Mouse (Mus musculus) left cerebral cortex, postnatal 25 days (tissue): ENCODE measurements around the gene Gm20390. TPM values are rescaled to one million over a fixed set of nuclear protein-coding genes. Genes with fewer than 3 reads are reported as not detected.
"Not testable (repeated sequence)": the region's sequence is repeated elsewhere in the genome, so short reads cannot be mapped to it uniquely, and the experiment has no call there.

Source experiments
- DNase-seq, 2 experiments: peaks; one replicate each; pipeline ENCODE4 v3.0.0; 2022; ENCODE audit warnings: low spot score in 2 of 2, mixed read lengths in 1 of 2
- intact Hi-C: fragments of 180-260 bp; cut with DNase I; formaldehyde crosslinking; loops from one replicate; pipeline ENCODE4 v1.15.1; 2025
- total RNA-seq, 2 experiments: library from RNA; stranded (reverse); gene quantifications; 2 replicates each; pipeline ENCODE4 v1.2.3; 2021

Gene Gm20390
- total RNA-seq, 2 experiments from 2014 or later, result 106 to 109 TPM

- DNase-seq, result no peak
- intact Hi-C loops, result loop anchor here (5.0 to 10.0 kb wide), 3 partner anchors 73 to 246 kb away; partner anchors contain the start of gene Tob1
Measured at GRCm38 (mm10) chr11:93969171-93969570, 1.1 kb upstream of the Gm20390 start.

DNA sequence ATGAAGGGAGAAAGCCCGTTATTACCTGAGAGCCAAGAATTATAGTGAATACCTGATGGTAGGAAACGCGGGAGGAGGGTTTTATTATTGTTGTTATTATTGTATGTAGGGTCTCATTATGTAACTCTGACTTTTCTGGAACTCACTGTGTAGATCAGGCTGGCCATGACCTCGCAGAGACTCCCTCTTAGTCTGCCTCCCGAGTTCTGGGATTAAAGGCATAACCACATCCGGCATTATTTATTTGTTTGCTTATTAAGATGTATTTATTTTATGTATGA, 695 bp upstream of the Gm20390 start:
- DNase-seq, result no peak
- intact Hi-C loops, result loop anchor here (1.0 to 10.0 kb wide), 4 partner anchors 27 to 246 kb away; partner anchors contain the start of gene Tob1

DNA sequence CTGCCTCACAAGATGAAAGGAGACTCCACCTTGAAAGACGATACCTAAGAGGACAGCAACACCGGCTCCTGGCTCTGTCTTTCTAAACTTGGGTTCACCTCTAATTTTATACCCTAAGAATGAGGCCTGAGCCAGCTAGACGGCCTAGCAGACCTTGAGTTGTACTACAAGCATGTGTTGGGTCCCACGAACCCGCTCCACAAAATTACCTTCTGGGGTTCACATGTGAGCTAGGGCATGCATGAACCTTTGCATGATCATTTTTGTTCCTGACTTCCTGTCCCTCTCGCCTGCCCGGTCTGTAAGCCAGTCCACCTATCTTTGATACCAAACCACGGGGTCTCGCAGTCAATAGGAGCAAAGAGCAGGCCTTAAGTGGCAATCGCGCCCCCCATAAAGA, 712 bp downstream of the Gm20390 start:
- DNase-seq, result no peak
- intact Hi-C loops, result loop anchor here (5.0 to 10.0 kb wide), 3 partner anchors 75 to 247 kb away; partner anchors contain the start of gene Tob1

GRCm38 (mm10) chr11:93965391-93965790, 2.7 kb downstream of the Gm20390 start:
- intact Hi-C loops, result loop anchor here (5.0 to 10.0 kb wide), 3 partner anchors 77 to 249 kb away; partner anchors contain the start of gene Tob1
- DNase-seq, result peak in 1 of 2 experiments; percentile 81

GRCm38 (mm10) chr11:93963013-93963412, 5.1 kb downstream of the Gm20390 start:
- DNase-seq, result no peak
- intact Hi-C loops, result loop anchor here (10.0 kb wide), 1 partner anchor 252 kb away; the partner anchor contains the start of gene Tob1

DNA sequence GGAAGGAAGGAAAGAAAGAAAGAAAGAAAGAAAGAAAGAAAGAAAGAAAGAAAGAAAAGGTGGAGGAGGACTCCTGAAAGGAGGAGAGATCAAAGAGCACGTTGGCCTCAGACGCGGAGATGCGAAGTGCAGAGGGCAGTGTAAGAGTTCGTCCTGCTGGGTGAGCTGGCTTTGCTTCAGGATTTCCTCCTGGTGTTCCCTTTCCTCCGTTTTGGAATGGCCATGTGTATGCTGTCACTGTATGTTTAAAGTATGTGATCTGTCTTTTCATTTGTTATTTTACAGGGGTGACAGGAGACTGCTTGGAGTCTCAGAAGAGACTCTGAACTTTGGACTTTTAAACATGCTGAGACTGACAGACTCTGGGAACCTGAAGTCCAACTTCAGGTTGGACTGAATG, 6.6 kb downstream of the Gm20390 start:
- intact Hi-C loops, result loop anchor here (10.0 kb wide), 1 partner anchor 253 kb away; the partner anchor contains the start of gene Tob1

GRCm38 (mm10) chr11:93957746-93958145, 10.3 kb downstream of the Gm20390 start:
- intact Hi-C loops, result no loop called here
- DNase-seq, result no peak

More for the DNA sequence above, 6.6 kb downstream of the Gm20390 start:
- DNase-seq, result no peak

- no peak for DNase-seq
- intact Hi-C loops, result no loop called here
Measured at GRCm38 (mm10) chr11:93957031-93957555, 11.0 kb downstream of the Gm20390 start.

DNA sequence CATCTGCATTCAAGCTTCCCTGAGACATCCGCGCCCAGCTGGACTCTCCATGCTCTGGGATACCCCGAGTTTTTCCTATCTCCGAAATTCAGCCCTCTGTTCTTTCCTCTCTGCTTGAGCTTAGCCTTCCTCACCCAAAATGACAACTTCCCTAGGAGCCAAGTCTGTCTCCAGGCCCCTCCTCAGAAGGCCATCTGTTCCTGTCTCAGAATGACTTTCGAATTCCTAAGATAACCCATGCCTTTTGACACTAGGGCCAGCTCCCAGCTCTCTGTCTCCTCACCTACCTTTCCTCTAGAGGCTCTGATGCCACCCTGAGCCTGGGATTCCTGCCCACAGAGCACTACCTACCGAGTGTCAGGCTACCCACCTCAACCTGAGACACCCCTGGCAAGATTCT, 11.9 kb downstream of the Gm20390 start, which contains the start of gene Nme2:
Gene Nme2, minus strand, starts transcription at position 101 of the 400 bp plus-strand sequence.
- intact Hi-C loops, result no loop called here
- DNase-seq, result no peak

DNA sequence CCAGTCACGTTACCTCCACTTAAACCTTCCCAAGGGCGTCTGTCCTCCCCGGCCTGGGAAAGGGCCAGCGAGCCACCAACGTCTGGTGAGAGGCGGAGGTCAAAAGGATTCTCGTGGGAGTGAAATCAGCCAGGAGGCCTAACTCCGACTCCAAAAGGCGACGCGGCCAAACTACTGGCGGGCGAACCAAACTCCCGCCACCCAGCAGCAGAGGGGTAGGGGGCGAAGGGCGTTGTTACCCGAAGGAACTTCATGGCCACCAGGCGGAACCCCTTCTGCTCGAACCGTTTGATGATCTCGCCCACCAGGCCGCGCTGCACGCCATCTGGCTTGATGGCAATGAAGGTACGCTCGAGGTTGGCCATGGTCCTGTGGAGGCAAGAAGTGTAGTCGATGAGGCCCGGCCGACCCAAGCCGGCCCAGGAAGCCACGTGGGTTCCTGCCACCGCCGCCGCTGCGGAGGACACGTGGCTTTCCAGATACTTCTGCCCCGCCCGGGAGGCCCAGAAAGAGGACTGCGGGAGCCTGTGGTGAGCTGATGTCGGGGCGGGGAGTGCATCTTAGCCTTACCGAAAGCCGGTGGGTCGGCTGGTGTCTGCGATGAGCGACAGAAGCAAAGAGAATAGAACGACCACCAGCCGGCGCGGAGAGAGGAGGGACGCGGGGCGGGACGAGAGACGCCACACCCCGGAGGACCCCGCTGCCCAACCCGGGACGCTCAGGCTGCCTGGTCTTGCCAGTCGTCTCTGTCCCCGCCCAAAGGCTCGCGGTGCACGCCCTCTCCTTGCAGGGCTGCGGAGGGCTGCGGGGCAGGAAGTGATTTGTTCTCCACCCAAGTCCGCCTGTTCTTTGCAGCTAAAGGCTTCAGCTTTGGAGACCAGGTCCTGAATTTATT, 12.6 kb downstream of the Gm20390 start:
- DNase-seq, result peak; percentile 87 to 90

DNA sequence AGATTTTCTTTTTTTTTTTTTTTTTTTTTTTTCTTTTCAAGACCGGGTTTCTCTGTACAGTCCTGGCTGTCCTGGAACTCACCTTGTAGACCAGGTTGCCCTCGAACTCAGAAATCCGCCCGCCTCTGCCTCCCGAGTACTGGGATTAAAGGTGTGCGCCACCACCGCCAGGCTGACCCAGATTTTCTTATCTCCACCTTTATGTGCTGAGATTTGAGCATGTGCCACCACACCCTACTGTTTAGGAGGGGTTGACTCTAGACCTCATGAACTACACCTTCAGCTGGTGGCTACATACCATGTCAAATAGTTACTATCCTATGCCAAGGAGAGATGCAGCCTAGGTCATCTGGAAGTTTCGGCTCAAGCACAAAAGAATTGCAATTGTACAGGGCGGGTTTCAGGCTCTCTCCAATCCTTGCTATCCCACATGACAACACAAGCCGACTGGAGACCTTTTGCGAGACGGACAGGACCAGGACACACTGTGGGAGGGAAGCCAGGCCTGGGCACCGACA, 13.3 kb downstream of the Gm20390 start:
- intact Hi-C loops, result no loop called here
- DNase-seq, result no peak

More for the DNA sequence above, 12.6 kb downstream of the Gm20390 start:
- intact Hi-C loops, result no loop called here

GRCm38 (mm10) chr11:93952376-93952775, 15.7 kb downstream of the Gm20390 start:
- DNase-seq, result no peak
- intact Hi-C loops, result no loop called here

DNA sequence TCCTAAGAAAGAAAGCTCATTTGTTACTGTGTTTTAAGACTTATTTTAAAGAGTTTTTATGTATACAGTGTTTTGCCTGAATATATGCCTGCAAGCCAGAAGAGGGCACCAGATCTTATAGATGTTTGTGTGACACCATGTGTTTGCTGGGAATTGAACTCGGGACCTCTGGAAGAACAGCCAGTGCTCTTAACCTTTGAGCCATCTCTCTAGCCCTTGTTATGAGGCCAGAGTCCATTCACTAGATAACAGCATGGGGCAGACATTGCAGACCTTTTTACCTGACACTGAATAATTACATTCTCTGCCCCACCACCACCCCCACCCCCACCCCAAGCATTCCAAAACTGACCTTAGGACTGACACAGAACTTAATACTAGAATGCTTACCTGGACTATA, 18.0 kb downstream of the Gm20390 start:
- no peak for DNase-seq
- intact Hi-C loops, result no loop called here

DNA sequence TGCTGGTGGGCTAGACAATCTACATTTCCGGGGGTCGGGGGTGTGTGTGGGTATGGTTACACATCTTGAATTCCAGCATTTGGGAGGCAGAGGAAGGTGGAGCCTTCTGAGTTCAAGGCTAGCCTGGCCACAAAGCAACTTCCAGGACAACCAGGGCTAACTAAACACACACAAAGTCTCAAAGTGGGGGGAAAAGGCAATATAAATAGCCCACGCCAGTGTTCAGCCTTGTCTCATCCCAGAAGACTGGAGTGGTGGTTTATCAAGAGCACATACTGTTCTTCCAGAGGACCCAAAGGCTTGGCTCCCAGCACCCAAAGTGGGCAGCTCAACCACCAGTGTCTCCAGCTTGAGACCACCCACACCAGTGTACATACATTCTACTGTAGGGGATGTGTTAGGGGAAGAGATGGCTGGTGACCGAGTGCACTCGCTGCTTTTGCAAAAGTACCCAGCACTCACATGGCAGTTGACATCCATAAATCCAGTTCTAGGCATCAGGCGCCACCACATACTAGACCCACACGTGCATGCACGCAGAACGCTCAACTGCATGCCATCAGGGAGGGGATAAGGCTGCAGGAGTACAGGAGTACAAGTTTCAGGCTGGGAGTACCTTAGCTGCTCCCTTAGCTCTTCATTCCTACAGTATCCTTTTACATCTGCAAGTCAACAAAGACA, 19.1 kb downstream of the Gm20390 start:
- intact Hi-C loops, result no loop called here
- no peak for DNase-seq

DNA sequence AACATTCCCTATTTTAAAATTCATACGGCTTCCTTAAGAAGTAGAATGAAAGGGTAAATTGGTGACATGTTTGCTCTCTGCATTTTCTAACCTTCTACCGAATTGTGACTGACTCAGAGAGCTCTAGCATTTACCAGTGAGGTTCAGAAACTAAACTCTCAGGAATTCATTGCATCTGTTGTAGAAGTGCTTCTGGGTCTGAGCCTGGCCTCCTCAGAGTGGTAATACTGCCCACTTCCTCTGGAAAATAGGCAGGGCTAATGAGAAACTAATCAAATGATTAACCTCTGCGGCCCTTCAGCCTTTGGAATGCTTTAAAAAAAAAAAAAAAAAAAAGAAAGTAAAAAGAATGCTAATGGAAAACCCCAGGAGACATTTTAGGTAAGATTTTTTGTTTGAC, 23.1 kb downstream of the Gm20390 start:
- no peak for DNase-seq
- intact Hi-C loops, result no loop called here

- intact Hi-C loops, result no loop called here
- DNase-seq, result no peak
Measured at GRCm38 (mm10) chr11:93940906-93941305, 27.2 kb downstream of the Gm20390 start.

- DNase-seq, result no peak
Measured at GRCm38 (mm10) chr11:93929106-93929505, 39.0 kb downstream of the Gm20390 start.

GRCm38 (mm10) chr11:93915019-93915418, 53.1 kb downstream of the Gm20390 start:
- DNase-seq, intact Hi-C loops: not testable (repeated sequence)

More at GRCm38 (mm10) chr11:93929106-93929505, 39.0 kb downstream of the Gm20390 start:
- intact Hi-C loops, result no loop called here

DNA sequence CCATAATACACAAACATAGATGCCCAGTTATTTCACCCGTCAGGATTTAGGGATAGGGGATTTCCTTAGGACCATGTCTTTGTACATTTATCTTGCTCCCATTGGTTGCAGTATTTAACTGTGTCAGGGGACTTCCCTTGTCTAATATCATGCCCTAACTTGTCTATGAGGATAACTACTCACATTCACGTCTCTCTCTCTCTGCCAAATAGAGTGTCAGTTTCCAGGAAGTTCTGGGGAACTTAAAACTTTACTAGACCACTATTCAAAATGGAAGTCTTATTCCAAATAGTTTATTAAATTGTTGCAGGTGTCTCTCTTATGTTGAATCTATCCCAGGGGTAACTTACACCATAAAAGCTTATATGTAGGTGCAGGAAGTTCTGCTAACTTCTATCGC, 56.5 kb downstream of the Gm20390 start:
- intact Hi-C loops, result no loop called here
- DNase-seq, result no peak

DNA sequence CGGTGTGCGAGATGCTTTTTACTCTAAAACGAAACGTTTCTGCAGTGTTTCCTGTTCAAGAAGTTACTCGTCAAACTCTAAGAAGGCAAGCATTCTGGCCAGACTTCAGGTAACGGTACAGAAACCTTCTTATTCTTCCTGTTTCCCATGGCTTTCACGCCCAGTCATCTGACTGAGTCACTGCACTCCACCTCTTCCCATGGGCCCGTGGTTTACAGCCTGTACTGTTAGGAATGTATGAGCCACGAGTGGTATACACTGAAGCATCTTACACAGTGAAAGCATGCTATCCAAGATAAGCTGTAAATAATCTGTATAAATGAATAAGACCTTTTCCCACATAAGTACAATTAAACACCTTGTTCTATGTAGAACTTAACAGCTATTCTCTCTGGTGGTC, 59.3 kb downstream of the Gm20390 start:
- intact Hi-C loops, result no loop called here
- no peak for DNase-seq
